Mouse (Mus musculus): Measurements from ENCODE around the gene Ovol1. TPM values are rescaled to one million over a fixed set of nuclear protein-coding genes. Genes with fewer than 3 reads are reported as not detected.

Gene Ovol1
- 0.18 TPM in 1 of 2 replicates, not detected in the other for polyA plus RNA-seq (2014; fragmentation: Nextera tagmentation; extraction: Ambion mirVana)

DNA sequence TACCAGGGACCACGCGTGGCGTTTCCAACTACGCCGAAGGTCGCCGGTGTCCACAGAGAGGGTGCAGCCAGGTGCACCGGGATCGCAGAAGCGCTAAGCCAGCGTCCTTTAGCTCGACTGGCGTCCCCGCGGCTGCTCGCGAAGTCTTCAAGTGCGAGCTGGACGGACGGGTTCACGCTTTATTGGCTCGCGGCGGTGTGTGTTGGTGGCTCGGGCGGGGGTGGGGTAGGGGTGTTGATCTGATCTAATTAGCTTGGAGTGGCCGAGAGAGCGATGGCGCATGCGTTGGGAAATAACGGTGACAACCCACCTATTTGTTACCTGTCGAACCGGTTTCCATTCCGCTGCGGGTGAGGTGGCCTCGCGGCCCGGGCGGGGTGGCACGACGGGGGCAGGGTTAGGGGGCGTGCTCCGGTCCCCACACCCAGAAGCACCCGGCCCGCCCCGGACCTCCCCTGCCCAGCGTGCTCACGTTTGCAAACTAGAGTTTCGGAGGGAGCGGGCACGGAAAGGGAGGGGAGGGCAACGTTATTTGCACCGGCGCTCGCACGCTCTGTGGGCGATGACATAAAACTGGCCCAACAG is at the start of gene Ovol1:
Gene Ovol1, minus strand, starts transcription at position 190 of the 585 bp plus-strand sequence.
- peaks cover 11% of the 10 kb centered on the region for H3K4me1 ChIP-seq (ENCODE audit: control insufficient read depth, insufficient read depth, low read length)
- H3K27ac ChIP-seq (ENCODE audit: low read depth, low read length), result no peak within 1 kb of the TSS
- no peaks in the 10 kb centered on the region for H3K9me3 ChIP-seq (ENCODE audit: control insufficient read depth, low read length)
- WGBS, result 1% methylated on average over 51 of the region's 57 CpGs
- H3K36me3 ChIP-seq (ENCODE audit: control insufficient read depth, insufficient read depth, low read length), result no peaks in the 10 kb centered on the region
- no peak for ATAC-seq (ENCODE audit: low FRiP score)
- H3K4me3 ChIP-seq (ENCODE audit: low read depth, low read length), result peak within 1 kb of the TSS; percentile 23
- H3K4me2 ChIP-seq, result peak within 1 kb of the TSS; percentile 44
- H3K9ac ChIP-seq (ENCODE audit: low read length), result peak within 1 kb of the TSS; percentile 27; the same call in 1 of the 2 replicates
- peak; percentile 90 for DNase-seq (ENCODE audit: low spot score, missing footprints)
- H3K27me3 ChIP-seq (ENCODE audit: control insufficient read depth, insufficient read depth, low read length), result peaks cover 57% of the 10 kb centered on the region

DNA sequence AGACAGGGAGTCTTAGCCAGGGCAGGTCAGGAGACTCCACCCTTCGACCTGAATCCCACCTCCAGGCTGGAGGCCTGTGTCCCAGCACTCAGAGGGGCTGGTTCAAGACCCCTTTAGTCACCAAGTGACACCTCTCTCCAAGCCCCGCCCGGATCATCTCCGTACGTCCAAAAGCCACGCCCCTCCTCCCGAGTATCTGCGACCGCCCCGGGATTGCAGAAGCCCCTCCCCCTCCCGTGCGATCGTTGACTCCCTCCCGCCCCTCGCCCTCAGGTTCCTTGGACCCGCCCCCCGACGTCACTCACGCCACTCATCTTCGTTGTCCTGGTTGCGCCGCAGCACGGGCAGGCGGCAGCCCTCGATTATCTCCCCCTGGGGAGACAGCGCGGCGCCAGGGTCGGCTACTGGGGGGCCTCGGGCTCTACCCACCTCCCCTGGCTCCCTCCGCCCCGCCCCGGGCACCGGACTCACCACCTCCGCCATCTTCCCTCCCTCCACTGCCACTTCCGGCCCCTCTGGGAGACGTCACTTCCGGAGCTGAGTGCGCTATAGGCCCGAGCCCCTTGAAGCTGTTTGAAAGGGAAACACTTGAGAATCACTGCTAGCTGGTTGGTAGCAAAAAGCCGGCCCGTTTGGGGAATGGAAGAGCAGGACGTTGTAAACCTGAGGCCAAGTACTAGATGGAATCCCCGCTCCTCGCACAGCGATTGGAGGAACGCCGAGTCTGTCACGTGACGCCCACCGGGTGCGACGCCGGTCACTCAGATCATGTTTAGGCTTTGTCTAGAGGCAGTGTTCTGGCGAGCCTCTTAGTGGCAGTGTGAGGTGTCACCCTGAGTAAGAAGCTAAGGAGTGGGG is 49.3 kb upstream of the Ovol1 start, which contains the start of gene Kat5:
Gene Kat5, minus strand, starts transcription at position 691 of the 858 bp plus-strand sequence.
- no peaks in the 10 kb centered on the region for H3K9me3 ChIP-seq (ENCODE audit: control insufficient read depth, low read length)
- WGBS, result under 1% methylated on average over 54 of the region's 55 CpGs
- H3K36me3 ChIP-seq (ENCODE audit: control insufficient read depth, insufficient read depth, low read length), result peaks cover 33% of the 10 kb centered on the region
- peak within 1 kb of the TSS; percentile 93 for H3K27ac ChIP-seq (ENCODE audit: low read depth, low read length)
- H3K9ac ChIP-seq (ENCODE audit: low read length), result peak within 1 kb of the TSS; percentile 93
- ATAC-seq (ENCODE audit: low FRiP score) (peak; percentile 93), DNase-seq (ENCODE audit: low spot score, missing footprints) (peak; percentile 100)
- no peaks in the 10 kb centered on the region for H3K27me3 ChIP-seq (ENCODE audit: control insufficient read depth, insufficient read depth, low read length)
- H3K4me2 ChIP-seq, result peak within 1 kb of the TSS; percentile 72
- peak within 1 kb of the TSS; percentile 75 for H3K4me3 ChIP-seq (ENCODE audit: low read depth, low read length)
- peaks cover 15% of the 10 kb centered on the region for H3K4me1 ChIP-seq (ENCODE audit: control insufficient read depth, insufficient read depth, low read length)

DNA sequence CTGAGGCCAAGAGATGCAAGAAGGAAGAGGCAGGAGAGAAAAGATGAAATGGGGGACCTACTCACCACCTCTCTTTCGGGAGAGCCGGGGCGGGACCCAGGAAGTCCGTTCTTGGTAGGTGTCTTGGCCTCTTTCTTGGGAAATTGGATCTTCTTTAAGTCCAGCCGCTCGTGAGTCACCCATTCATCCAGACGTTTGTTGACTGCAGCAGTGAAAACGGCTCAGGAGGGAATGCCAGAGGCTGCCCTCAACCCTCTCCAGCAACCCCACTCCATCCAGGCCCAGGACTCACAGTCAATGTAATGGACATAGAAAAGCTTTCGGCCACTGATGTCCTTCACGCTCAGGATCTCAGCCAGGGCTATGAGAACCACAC is 48.7 kb upstream of the Ovol1 start:
- 66% methylated on average over 10 of the region's 10 CpGs for WGBS
- DNase-seq (ENCODE audit: low spot score, missing footprints) (no peak), ATAC-seq (ENCODE audit: low FRiP score) (no peak)
- no peaks in the 10 kb centered on the region for H3K27me3 ChIP-seq (ENCODE audit: control insufficient read depth, insufficient read depth, low read length)
- no peaks in the 10 kb centered on the region for H3K9me3 ChIP-seq (ENCODE audit: control insufficient read depth, low read length)
- H3K27ac ChIP-seq (ENCODE audit: low read depth, low read length), result peak overlapping the region; percentile 93; the same call in 1 of the 2 replicates
- H3K4me2 ChIP-seq, result peak overlapping the region; percentile 72
- peak overlapping the region; percentile 93 for H3K9ac ChIP-seq (ENCODE audit: low read length)
- peaks cover 15% of the 10 kb centered on the region for H3K4me1 ChIP-seq (ENCODE audit: control insufficient read depth, insufficient read depth, low read length)
- H3K4me3 ChIP-seq (ENCODE audit: low read depth, low read length), result peak overlapping the region; percentile 75
- H3K36me3 ChIP-seq (ENCODE audit: control insufficient read depth, insufficient read depth, low read length), result peaks cover 37% of the 10 kb centered on the region

DNA sequence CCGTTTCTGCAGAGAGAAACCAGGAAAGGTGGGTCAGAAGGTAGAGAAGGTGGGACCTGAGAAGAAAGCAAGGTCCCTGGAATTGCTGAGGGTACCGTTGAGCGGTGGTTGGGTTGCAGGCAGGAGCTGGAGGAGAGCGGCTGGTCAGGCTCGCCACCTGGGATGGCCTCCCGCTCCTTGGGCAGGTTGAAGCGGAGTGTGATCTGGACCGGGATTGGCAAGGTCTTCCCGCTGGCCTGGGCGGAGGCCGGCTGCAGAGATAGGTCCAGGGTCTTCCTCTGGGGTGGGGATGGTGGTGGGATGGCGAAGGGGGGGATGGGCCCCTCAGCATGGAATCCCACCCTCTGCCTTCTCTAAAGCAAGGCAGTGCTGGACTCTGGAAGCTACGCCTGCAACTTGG is 48.3 kb upstream of the Ovol1 start:
- 94% methylated on average over 13 of the region's 13 CpGs for WGBS
- H3K36me3 ChIP-seq (ENCODE audit: control insufficient read depth, insufficient read depth, low read length), result peaks cover 42% of the 10 kb centered on the region

GRCm38 (mm10) chr19:5607705-5608410 is 47.4 kb upstream of the Ovol1 start:
- Histone ChIP-seq H3K27me3 (ENCODE audit: control insufficient read depth, insufficient read depth, low read length) (no peaks in the 10 kb centered on the region), H3K9ac (ENCODE audit: low read length) (no peak overlapping the region), H3K27ac (ENCODE audit: low read depth, low read length) (no peak overlapping the region), H3K9me3 (ENCODE audit: control insufficient read depth, low read length) (no peaks in the 10 kb centered on the region), H3K4me1 (ENCODE audit: control insufficient read depth, insufficient read depth, low read length) (peaks cover 20% of the 10 kb centered on the region), H3K36me3 (ENCODE audit: control insufficient read depth, insufficient read depth, low read length) (peaks cover 49% of the 10 kb centered on the region), H3K4me3 (ENCODE audit: low read depth, low read length) (no peak overlapping the region), H3K4me2 (no peak overlapping the region)
- ATAC-seq (ENCODE audit: low FRiP score) (no peak), DNase-seq (ENCODE audit: low spot score, missing footprints) (no peak)
- WGBS, result 95% methylated on average over 26 of the region's 26 CpGs

More for the DNA sequence above, 48.3 kb upstream of the Ovol1 start:
- Histone ChIP-seq H3K4me1 (ENCODE audit: control insufficient read depth, insufficient read depth, low read length) (peaks cover 17% of the 10 kb centered on the region), H3K27me3 (ENCODE audit: control insufficient read depth, insufficient read depth, low read length) (no peaks in the 10 kb centered on the region), H3K9me3 (ENCODE audit: control insufficient read depth, low read length) (no peaks in the 10 kb centered on the region), H3K4me2 (peak overlapping the region; percentile 72), H3K9ac (ENCODE audit: low read length) (no peak overlapping the region; the same call in 1 of the 2 replicates), H3K27ac (ENCODE audit: low read depth, low read length) (no peak overlapping the region), H3K4me3 (ENCODE audit: low read depth, low read length) (0 out of 2 replicates have a peak overlapping the region, but pooled peaks have one; percentile 7)
- DNase-seq (ENCODE audit: low spot score, missing footprints), result no peak
- no peak for ATAC-seq (ENCODE audit: low FRiP score)

GRCm38 (mm10) chr19:5606196-5606595 is 45.8 kb upstream of the Ovol1 start:
- 88% methylated on average over 8 of the region's 8 CpGs for WGBS
- H3K27ac ChIP-seq (ENCODE audit: low read depth, low read length), result no peak overlapping the region
- DNase-seq (ENCODE audit: low spot score, missing footprints), result no peak
- no peaks in the 10 kb centered on the region for H3K27me3 ChIP-seq (ENCODE audit: control insufficient read depth, insufficient read depth, low read length)
- no peak overlapping the region for H3K4me2 ChIP-seq
- no peak overlapping the region for H3K4me3 ChIP-seq (ENCODE audit: low read depth, low read length)
- ATAC-seq (ENCODE audit: low FRiP score), result no peak
- H3K4me1 ChIP-seq (ENCODE audit: control insufficient read depth, insufficient read depth, low read length), result peaks cover 24% of the 10 kb centered on the region
- H3K36me3 ChIP-seq (ENCODE audit: control insufficient read depth, insufficient read depth, low read length), result peaks cover 50% of the 10 kb centered on the region
- no peak overlapping the region for H3K9ac ChIP-seq (ENCODE audit: low read length)
- H3K9me3 ChIP-seq (ENCODE audit: control insufficient read depth, low read length), result no peaks in the 10 kb centered on the region

- Histone ChIP-seq H3K4me3 (ENCODE audit: low read depth, low read length) (no peak overlapping the region), H3K9ac (ENCODE audit: low read length) (no peak overlapping the region), H3K9me3 (ENCODE audit: control insufficient read depth, low read length) (no peaks in the 10 kb centered on the region), H3K27me3 (ENCODE audit: control insufficient read depth, insufficient read depth, low read length) (no peaks in the 10 kb centered on the region), H3K4me2 (no peak overlapping the region), H3K36me3 (ENCODE audit: control insufficient read depth, insufficient read depth, low read length) (peaks cover 50% of the 10 kb centered on the region), H3K27ac (ENCODE audit: low read depth, low read length) (no peak overlapping the region), H3K4me1 (ENCODE audit: control insufficient read depth, insufficient read depth, low read length) (peaks cover 18% of the 10 kb centered on the region)
- WGBS, result 95% methylated on average over 7 of the region's 7 CpGs
- DNase-seq (ENCODE audit: low spot score, missing footprints), result no peak
- ATAC-seq (ENCODE audit: low FRiP score), result no peak
Measured at GRCm38 (mm10) chr19:5605126-5605525, 44.7 kb upstream of the Ovol1 start.

- whole genome bisulfite sequencing, result 92% methylated on average over 7 of the region's 7 CpGs
- no peak overlapping the region for H3K4me2 ChIP-seq
- H3K9ac ChIP-seq (ENCODE audit: low read length), result no peak overlapping the region; the same call in 1 of the 2 replicates
- H3K36me3 ChIP-seq (ENCODE audit: control insufficient read depth, insufficient read depth, low read length), result peaks cover 50% of the 10 kb centered on the region
- no peak overlapping the region for H3K27ac ChIP-seq (ENCODE audit: low read depth, low read length)
- peaks cover 11% of the 10 kb centered on the region for H3K4me1 ChIP-seq (ENCODE audit: control insufficient read depth, insufficient read depth, low read length)
- no peak for DNase-seq (ENCODE audit: low spot score, missing footprints)
- no peak overlapping the region for H3K4me3 ChIP-seq (ENCODE audit: low read depth, low read length)
- no peaks in the 10 kb centered on the region for H3K27me3 ChIP-seq (ENCODE audit: control insufficient read depth, insufficient read depth, low read length)
- ATAC-seq (ENCODE audit: low FRiP score), result no peak
- H3K9me3 ChIP-seq (ENCODE audit: control insufficient read depth, low read length), result no peaks in the 10 kb centered on the region
Measured at GRCm38 (mm10) chr19:5603664-5604063, 43.2 kb upstream of the Ovol1 start.
